In the genomic region with DNA sequence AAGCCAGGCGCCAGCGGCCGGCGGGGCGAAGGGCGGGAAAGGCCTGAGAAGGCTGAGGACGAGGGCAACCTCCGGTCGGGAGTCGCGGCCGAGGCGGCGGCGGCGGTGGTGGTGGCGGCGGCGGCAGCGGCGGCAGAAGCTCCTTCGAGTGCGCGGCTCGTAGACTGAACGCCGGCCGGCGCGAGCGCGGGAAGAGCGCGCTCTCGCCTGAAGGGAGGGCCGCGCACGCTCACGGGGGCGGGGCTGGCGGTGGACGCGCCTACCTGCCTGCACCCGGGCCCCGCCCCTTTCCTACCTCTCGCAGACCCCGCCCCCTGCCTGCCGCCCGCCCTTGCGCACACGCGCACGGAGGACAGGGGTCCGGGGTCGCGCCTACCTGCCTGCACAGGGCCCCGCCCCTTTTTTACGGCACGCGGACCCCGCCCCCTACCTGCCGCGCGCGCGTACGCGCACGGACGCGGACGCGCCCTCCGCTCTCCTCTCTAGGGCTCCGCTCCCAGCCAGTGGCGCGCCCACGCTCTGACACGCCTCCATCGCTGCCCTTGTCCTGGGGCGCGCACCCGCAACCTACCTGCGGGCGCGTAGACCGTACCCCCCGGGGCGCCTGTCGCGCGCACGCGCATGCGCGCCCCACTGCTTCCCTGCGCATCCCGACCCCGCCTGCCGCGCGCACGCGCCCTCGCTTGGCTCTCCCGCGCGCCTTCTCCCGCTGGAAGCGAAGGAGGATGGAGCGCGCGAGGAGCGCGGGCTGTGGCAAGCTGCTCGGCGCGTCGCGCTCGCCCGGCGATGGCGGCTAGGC, we compare ENCODE assay signal across 8 mouse cellular contexts. TPM values are rescaled to one million over a fixed set of nuclear protein-coding genes. Genes with fewer than 3 reads are reported as not detected.
A peak's percentile ranks its signal among the peaks of the same experiment; 100 is the strongest.
DNase-seq lines count a peak whose midpoint lies in the region; ATAC-seq and TF ChIP-seq lines count a peak whose summit lies in the region.

No protein-coding gene starts in this region.

- peak overlapping the region; percentile 94 for H3K27ac ChIP-seq in cerebellum, adult 2 months (ENCODE audit: insufficient read depth, low read length)
- peak overlapping the region; percentile 97 for H3K27ac ChIP-seq in left cerebral cortex, adult 2 months

- peak overlapping the region; percentile 88 for H3K4me3 ChIP-seq in cerebellum, adult 2 months (replicated peaks; ENCODE audit: insufficient read depth, low read depth, low read length)
- H3K4me3 ChIP-seq in left cerebral cortex, adult 2 months: peak overlapping the region; percentile 95

- ATAC-seq in megakaryocyte-erythroid progenitor cell, adult 5-6 weeks (replicated peaks; ENCODE audit: low FRiP score, low TSS enrichment, poor library complexity, severe bottlenecking): no peak

- peaks cover 4% of the 10 kb centered on the region; the same call in 1 of the 2 replicates for H3K4me1 ChIP-seq in cerebellum, adult 2 months (ENCODE audit: control insufficient read depth, insufficient read depth, low read length)

- intact Hi-C loops in left cerebral cortex, adult 2 months (cut with DNase I): loop anchor here (1.0 to 10.0 kb wide), 5 partner anchors 49 to 615 kb away; no protein-coding TSS in a partner anchor

- TF ChIP-seq POLR2A in cerebellum, adult 2 months (IDR thresholded peaks at IDR 0.05; ENCODE audit: borderline replicate concordance, insufficient read depth, low read length): peak; percentile 80

- no peaks in the 10 kb centered on the region for H3K27me3 ChIP-seq in cerebellum, adult 2 months (ENCODE audit: control insufficient read depth, insufficient read depth, low read length)

- DNase-seq in WW6 (ENCODE audit: low read depth, low spot score): peak; percentile 80
- DNase-seq in cerebellum, adult 2 months: peak; percentile 96 to 98
- peak; percentile 76 for DNase-seq in forelimb bud, embryonic 11.5 days (ENCODE audit: low read depth, low spot score)
- peak; percentile 4 for DNase-seq in induced T-regulatory cell, adult 2 months (ENCODE audit: low read depth)
- DNase-seq in left cerebral cortex, adult 2 months (ENCODE audit: extremely low spot score in 1 of 2, low spot score in 2 of 2): peak; percentile 93 to 94
- DNase-seq in lung, postnatal 25 days (ENCODE audit: low spot score): peak; percentile 55
- DNase-seq in right cerebral cortex, postnatal 10 days (ENCODE audit: low spot score in 2 of 2): peak; percentile 96

- TF ChIP-seq CTCF in cerebellum, adult 2 months (IDR thresholded peaks at IDR 0.05; ENCODE audit: borderline replicate concordance, insufficient read depth, low read depth, low read length): no peak
- TF ChIP-seq CTCF in left cerebral cortex, adult 2 months (IDR thresholded peaks at IDR 0.05): no peak

- under 1% methylated on average over 124 of the region's 124 CpGs for WGBS in cerebellum, adult 2 months

RNA-seq across cellular contexts. Expression of gene Phyhipl, which starts 56.4 kb away (rescaled TPM):
- polyA plus RNA-seq in cerebellum, adult 2 months (2012; rRNA removed): 196 and 224 TPM in 2 replicates
- 100 to 1,000 TPM; 212 to 221 TPM for total RNA-seq in left cerebral cortex, adult 2 months (2021)
- total RNA-seq in megakaryocyte-erythroid progenitor cell, adult 5-6 weeks (2014; fragmentation: Nextera tagmentation): not detected in 2 replicates
- not detected in 2 replicates for total RNA-seq in megakaryocyte-erythroid progenitor cell, adult 5-6 weeks (2017)

Comparison
In these comparisons a context has a peak if more than half of its experiments do, and no peak if none do; other contexts are left out.
1. DNase-seq: peak in every context shown above with its lines; median percentile 97 in cerebellum, adult 2 months; 96 in right cerebral cortex, postnatal 10 days; 94 in left cerebral cortex, adult 2 months; 80 in WW6; 76 in forelimb bud, embryonic 11.5 days; 55 in lung, postnatal 25 days; 4 in induced T-regulatory cell, adult 2 months.
2. RNA of gene Phyhipl, which starts 56.4 kb away (total RNA-seq): 212 to 221 TPM in left cerebral cortex, adult 2 months; not detected in megakaryocyte-erythroid progenitor cell, adult 5-6 weeks; every median in the first group is over 100 times any median in the second.